12 mouse cellular contexts compared by ENCODE assay signal in the genomic region with DNA sequence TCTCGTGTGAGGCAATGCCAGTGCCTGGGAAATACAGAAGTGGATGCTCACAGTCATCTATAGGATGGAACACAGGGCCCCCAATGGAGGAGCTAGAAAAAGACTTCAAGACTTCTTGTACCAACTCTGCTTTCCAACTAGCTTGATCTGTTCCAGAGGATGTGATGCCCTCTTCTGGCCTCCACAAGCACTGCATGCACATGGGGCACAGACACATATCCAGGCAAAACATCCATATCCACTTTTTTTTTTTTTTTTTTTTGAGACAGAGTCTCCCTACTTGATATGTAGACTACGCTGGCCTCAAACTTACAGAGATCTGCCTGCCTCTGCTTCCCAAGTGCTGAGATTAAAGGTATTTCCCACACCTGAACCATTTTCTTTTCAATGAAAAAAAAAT. TPM values are rescaled to one million over a fixed set of nuclear protein-coding genes. Genes with fewer than 3 reads are reported as not detected.
DNase-seq lines count a peak whose midpoint lies in the region; TF ChIP-seq lines count a peak whose summit lies in the region.
"Had no signal": no experiment of that assay in that cellular context is flagged by ENCODE, and none has a peak within 500 bp of the region (broad histone marks: within the 10 kb centered on the region; RNA-seq: fewer than 3 reads in every experiment).

No protein-coding gene starts in this region.

- TF ChIP-seq CTCF in MEL (IDR thresholded peaks at IDR 0.05 in 2 of 3, conservative IDR thresholded peaks at IDR 0.05 in 1 of 3; ENCODE audit: control insufficient read depth in 1 of 3, insufficient read depth in 1 of 3, low read depth in 2 of 3, low read length in 3 of 3, poor library complexity in 1 of 3, severe bottlenecking in 1 of 3) = peak; percentile 49 to 57 (median 56)

- H3K27me3 ChIP-seq in MEL (ENCODE audit: control insufficient read depth in 1 of 2, insufficient read depth in 2 of 2, low read length in 2 of 2) = no peaks in the 10 kb centered on the region

- TF ChIP-seq POLR2A in MEL (IDR thresholded peaks at IDR 0.05; ENCODE audit: control insufficient read depth in 1 of 2, insufficient read depth in 1 of 2, low read depth in 1 of 2, low read length in 2 of 2, poor library complexity in 1 of 2) = no peak

- TF ChIP-seq EP300 in MEL (IDR thresholded peaks at IDR 0.05; ENCODE audit: low read depth in 1 of 2, low read length in 2 of 2) = no peak

- H3K27ac ChIP-seq in MEL (ENCODE audit: control insufficient read depth, low read depth, low read length) = no peak overlapping the region
- H3K27ac ChIP-seq: gastrocnemius, adult 2 months had no signal

- no peak overlapping the region for H3K9ac ChIP-seq in MEL (ENCODE audit: control insufficient read depth, low read depth, low read length, poor library complexity, severe bottlenecking)

- H3K36me3 ChIP-seq in MEL (ENCODE audit: control insufficient read depth in 1 of 2, insufficient read depth in 2 of 2, low read length in 2 of 2) = no peaks in the 10 kb centered on the region

- TF ChIP-seq RAD21 in MEL (IDR thresholded peaks at IDR 0.05; ENCODE audit: low read depth, low read length) = peak; percentile 44

- no peaks in the 10 kb centered on the region for H3K9me3 ChIP-seq in MEL (replicated peaks; ENCODE audit: insufficient read depth, low read length)

- no peak overlapping the region for H3K4me3 ChIP-seq in MEL (ENCODE audit: control insufficient read depth in 1 of 2, insufficient read depth in 1 of 2, low read depth in 2 of 2, low read length in 2 of 2)
- H3K4me3 ChIP-seq: erythroblast, embryonic 14.5 days; gastrocnemius, adult 2 months had no signal

- H3K79me2 ChIP-seq in MEL (ENCODE audit: control insufficient read depth, insufficient read depth, low read length, poor library complexity) = no peaks in the 10 kb centered on the region

- peaks cover 0 to 3% of the 10 kb centered on the region in 2 experiments; a peak in 1 of 4 replicates for H3K4me1 ChIP-seq in MEL (ENCODE audit: control insufficient read depth in 1 of 2, insufficient read depth in 2 of 2, low read length in 2 of 2)

- peak; percentile 46 for DNase-seq in kidney, adult 9 months
- no peak for DNase-seq in kidney, adult 11 months
- DNase-seq in A20 (ENCODE audit: low read depth, low spot score) (peak; percentile 55), MEL (ENCODE audit: low read depth, low spot score) (peak; percentile 64)
- peak; percentile 37 for DNase-seq in induced T-regulatory cell, adult 2 months (ENCODE audit: low read depth)
- DNase-seq in cerebellum, adult 11-12 months = no peak
- no peak for DNase-seq in right cerebral cortex, adult 18-20 months
- DNase-seq in right cerebral cortex, postnatal 25 days = no peak
- DNase-seq: cerebellum, adult 11 months; gastrocnemius, adult 2 months; heart, postnatal 4 days had no signal

TF ChIP-seq in MEL, 35 proteins besides CTCF, POLR2A, EP300 and RAD21:
- TF ChIP-seq ZC3H11A (IDR thresholded peaks at IDR 0.05; ENCODE audit: low read depth, low read length) (0 out of 2 replicates have a peak, but pooled peaks have one; percentile 34), ZNF384 (IDR thresholded peaks at IDR 0.05; ENCODE audit: low read depth, low read length) (peak; percentile 70), CHD1 (IDR thresholded peaks at IDR 0.05; ENCODE audit: low read depth, low read length) (no peak), SMC3 (IDR thresholded peaks at IDR 0.05; ENCODE audit: low read depth, low read length) (peak; percentile 51)
TF ChIP-seq in MEL: peak in this region for 3.

RNA-seq across cellular contexts. Expression of a gene that starts 32.0 kb away (rescaled TPM):
- 18.6 and 21.0 TPM in 2 replicates for total RNA-seq in MEL (2012; rRNA removed)
- polyA plus RNA-seq in MEL (2012; ENCODE audit: insufficient read depth in 1 of 2, insufficient read length in 2 of 2, low read depth in 1 of 2, low replicate concordance in 2 of 2, missing spikeins in 1 of 2) = 10 to 100 TPM in 1 of 2 experiments, not detected in 1; 26.8 TPM

RNA-seq across cellular contexts. Expression of a gene that starts 41.4 kb away (rescaled TPM):
- total RNA-seq in MEL (2012; rRNA removed) = 37.6 and 39.2 TPM in 2 replicates
- 10 to 100 TPM in 1 of 2 experiments, not detected in 1; 36.5 TPM for polyA plus RNA-seq in MEL (2012; ENCODE audit: insufficient read depth in 1 of 2, insufficient read length in 2 of 2, low read depth in 1 of 2, low replicate concordance in 2 of 2, missing spikeins in 1 of 2)

Comparison
In these comparisons a context has a peak if more than half of its experiments do, and no peak if none do; other contexts are left out.
1. DNase-seq: peak in kidney, adult 9 months (single experiment), A20 (single experiment), MEL (single experiment) and induced T-regulatory cell, adult 2 months (single experiment); none in kidney, adult 11 months (single experiment), cerebellum, adult 11-12 months (single experiment), right cerebral cortex, adult 18-20 months (single experiment) and right cerebral cortex, postnatal 25 days (single experiment).